Mouse (Mus musculus) lung, embryonic 14.5 days (tissue): ENCODE data around the gene Irx3. TPM values are rescaled to one million over a fixed set of nuclear protein-coding genes. Genes with fewer than 3 reads are reported as not detected.

Experiments used
- ATAC-seq: fragments of 200-750 bp; cut with Nextera tagmentation; 2 replicates; pipeline ENCODE4 v1.8.0; 2017; ENCODE audit warnings: mild to moderate bottlenecking, moderate TSS enrichment, moderate library complexity; ENCODE audit not compliant: insufficient read depth
- DNase-seq: peaks from one replicate; pipeline ENCODE4 v3.0.0-alpha.2; 2015
- H3K27ac ChIP-seq: fragments of 300-500 bp; sonication (generic); 2 replicates; pipeline ENCODE4 v1.5.1; 2014; ENCODE audit warnings: low read depth, mild to moderate bottlenecking, moderate library complexity
- H3K27me3 ChIP-seq: fragments of 300-500 bp; sonication (generic); 2 replicates; pipeline ENCODE4 v1.6.1; 2014; ENCODE audit warnings: low read length, control low read depth; ENCODE audit not compliant: insufficient read depth
- H3K36me3 ChIP-seq: fragments of 300-500 bp; sonication (generic); 2 replicates; pipeline ENCODE4 v1.6.1; 2014; ENCODE audit warnings: control low read depth; ENCODE audit not compliant: insufficient read depth
- H3K4me1 ChIP-seq: fragments of 300-500 bp; sonication (generic); 2 replicates; pipeline ENCODE4 v1.6.1; 2014; ENCODE audit warnings: antibody characterized with exemption, control low read depth; ENCODE audit not compliant: insufficient read depth
- H3K4me2 ChIP-seq: fragments of 300-500 bp; sonication (generic); 2 replicates; pipeline ENCODE4 v1.6.1; 2014; ENCODE audit warnings: mild to moderate bottlenecking
- H3K4me3 ChIP-seq: fragments of 300-500 bp; sonication (generic); 2 replicates; pipeline ENCODE4 v1.5.1; 2014; ENCODE audit warnings: low read depth, low read length
- H3K9ac ChIP-seq: fragments of 300-500 bp; sonication (generic); 2 replicates; pipeline ENCODE4 v1.6.1; 2014
- H3K9me3 ChIP-seq: fragments of 300-500 bp; sonication (generic); 2 replicates; pipeline ENCODE4 v1.6.1; 2016; ENCODE audit warnings: low read depth, low read length, control low read depth
- CTCF ChIP-seq: IDR thresholded peaks from 2 replicates; pipeline ENCODE4 v1.5.1; 2016; ENCODE audit warnings: antibody characterized with exemption, low read depth
- WGBS: fragments of 180-500 bp; shearing (Covaris S2); extraction: QIAGEN DNeasy Blood & Tissue Kit; methylation state at CpG from one replicate; pipeline ENCODE4 v1.1.7; 2014; 5-methylcytosine and 5-hydroxymethylcytosine counted together
- polyA plus RNA-seq: library from polyadenylated mRNA; unstranded; fragments of >200 nt; fragmentation: Nextera tagmentation; extraction: Ambion mirVana; gene quantifications from 2 replicates; pipeline ENCODE4 v1.2.1, GENCODE M21; 2014

Irx3 gene
- polyA plus RNA-seq, 1 experiment from 2014 or later, result 29.9 TPM

- WGBS, result 54% methylated on average over 14 of the region's 14 CpGs
- no peak for ATAC-seq
- Histone ChIP-seq H3K4me3 (no peak overlapping the region), H3K9me3 (no peaks in the 10 kb centered on the region), H3K27me3 (peaks cover 6% of the 10 kb centered on the region; the same call in 1 of the 2 replicates), H3K4me1 (0 out of 2 replicates have a peak, but pooled peaks cover 6% of the 10 kb centered on the region), H3K4me2 (no peak overlapping the region), H3K27ac (no peak overlapping the region), H3K9ac (no peak overlapping the region), H3K36me3 (no peaks in the 10 kb centered on the region)
- peak; percentile 12 for DNase-seq
- no peak for TF ChIP-seq CTCF
Observed at GRCm38 (mm10) chr8:91827661-91828060, 25.8 kb upstream of the Irx3 start.

GRCm38 (mm10) chr8:91827192-91827591 is 25.3 kb upstream of the Irx3 start:
- no peak for ATAC-seq
- no peak for TF ChIP-seq CTCF
- Histone ChIP-seq H3K4me1 (0 out of 2 replicates have a peak, but pooled peaks cover 6% of the 10 kb centered on the region), H3K4me3 (no peak overlapping the region), H3K36me3 (no peaks in the 10 kb centered on the region), H3K9me3 (no peaks in the 10 kb centered on the region), H3K27ac (no peak overlapping the region), H3K27me3 (peaks cover 6% of the 10 kb centered on the region; the same call in 1 of the 2 replicates), H3K9ac (no peak overlapping the region), H3K4me2 (no peak overlapping the region)
- no peak for DNase-seq
- 75% methylated on average over 9 of the region's 9 CpGs for WGBS

- Histone ChIP-seq H3K4me3 (no peak overlapping the region), H3K9me3 (no peaks in the 10 kb centered on the region), H3K27me3 (peaks cover 6% of the 10 kb centered on the region; the same call in 1 of the 2 replicates), H3K27ac (no peak overlapping the region), H3K9ac (no peak overlapping the region), H3K4me2 (no peak overlapping the region), H3K4me1 (0 out of 2 replicates have a peak, but pooled peaks cover 6% of the 10 kb centered on the region), H3K36me3 (no peaks in the 10 kb centered on the region)
- no peak for TF ChIP-seq CTCF
- no peak for ATAC-seq
- DNase-seq, result peak; percentile 34
- 76% methylated on average over 11 of the region's 11 CpGs for WGBS
Observed at GRCm38 (mm10) chr8:91823357-91823756, 21.5 kb upstream of the Irx3 start.

- H3K27me3 ChIP-seq, result peaks cover 6% of the 10 kb centered on the region; the same call in 1 of the 2 replicates
- no peaks in the 10 kb centered on the region for H3K9me3 ChIP-seq
- no peaks in the 10 kb centered on the region for H3K36me3 ChIP-seq
- peak; percentile 37 for DNase-seq
- WGBS, result 55% methylated on average over 4 of the region's 4 CpGs
- H3K9ac ChIP-seq, result no peak overlapping the region
- no peak overlapping the region for H3K4me2 ChIP-seq
- no peak for TF ChIP-seq CTCF
- 0 out of 2 replicates have a peak, but pooled peaks cover 6% of the 10 kb centered on the region for H3K4me1 ChIP-seq
- H3K27ac ChIP-seq, result 0 out of 2 replicates have a peak overlapping the region, but pooled peaks have one; percentile 58
- H3K4me3 ChIP-seq, result no peak overlapping the region
- ATAC-seq, result no peak
Observed at GRCm38 (mm10) chr8:91822746-91823145, 20.9 kb upstream of the Irx3 start.

GRCm38 (mm10) chr8:91821976-91822375 is 20.1 kb upstream of the Irx3 start:
- DNase-seq, result peak; percentile 35
- Histone ChIP-seq H3K4me2 (no peak overlapping the region), H3K27ac (no peak overlapping the region), H3K36me3 (no peaks in the 10 kb centered on the region), H3K9ac (no peak overlapping the region), H3K9me3 (no peaks in the 10 kb centered on the region), H3K27me3 (peaks cover 6% of the 10 kb centered on the region; the same call in 1 of the 2 replicates), H3K4me1 (0 out of 2 replicates have a peak, but pooled peaks cover 6% of the 10 kb centered on the region), H3K4me3 (no peak overlapping the region)
- ATAC-seq, result no peak
- no peak for TF ChIP-seq CTCF
- WGBS, result 24% methylated on average over 4 of the region's 4 CpGs

GRCm38 (mm10) chr8:91819778-91820177 is 17.9 kb upstream of the Irx3 start:
- Histone ChIP-seq H3K4me2 (no peak overlapping the region), H3K9ac (no peak overlapping the region), H3K27ac (no peak overlapping the region; the same call in 1 of the 2 replicates), H3K27me3 (no peaks in the 10 kb centered on the region), H3K36me3 (no peaks in the 10 kb centered on the region), H3K9me3 (no peaks in the 10 kb centered on the region), H3K4me3 (no peak overlapping the region), H3K4me1 (0 out of 2 replicates have a peak, but pooled peaks cover 6% of the 10 kb centered on the region)
- TF ChIP-seq CTCF, result no peak
- no peak for ATAC-seq
- DNase-seq, result peak; percentile 38
- 45% methylated on average over 4 of the region's 4 CpGs for WGBS

- Histone ChIP-seq H3K4me1 (0 out of 2 replicates have a peak, but pooled peaks cover 6% of the 10 kb centered on the region), H3K27ac (no peak overlapping the region), H3K4me3 (no peak overlapping the region), H3K36me3 (no peaks in the 10 kb centered on the region), H3K27me3 (no peaks in the 10 kb centered on the region), H3K4me2 (no peak overlapping the region), H3K9ac (no peak overlapping the region), H3K9me3 (no peaks in the 10 kb centered on the region)
- ATAC-seq (peak; percentile 61; the same call in 1 of the 2 replicates), DNase-seq (peak; percentile 58)
- no peak for TF ChIP-seq CTCF
- 6% methylated on average over 3 of the region's 3 CpGs for WGBS
Observed at GRCm38 (mm10) chr8:91818784-91819183, 16.9 kb upstream of the Irx3 start.
